Mouse (Mus musculus) neural tube, embryonic 15.5 days (tissue): ENCODE measurements around the gene Pde4d. TPM values are rescaled to one million over a fixed set of nuclear protein-coding genes. Genes with fewer than 3 reads are reported as not detected.

Experiments used
- ATAC-seq: fragments of 200-750 bp; cut with Nextera tagmentation; 2 replicates; pipeline ENCODE4 v1.8.0; 2017; ENCODE audit warnings: mild to moderate bottlenecking, moderate TSS enrichment, moderate library complexity; ENCODE audit not compliant: low FRiP score
- H3K27ac ChIP-seq: fragments of 300-500 bp; sonication (generic); replicated peaks from 2 replicates; pipeline ENCODE4 v1.5.1; 2015; ENCODE audit warnings: mild to moderate bottlenecking, inconsistent platforms
- H3K27me3 ChIP-seq: fragments of 300-500 bp; sonication (generic); replicated peaks from 2 replicates; pipeline ENCODE4 v1.6.1; 2015; ENCODE audit warnings: inconsistent platforms
- H3K36me3 ChIP-seq: fragments of 300-500 bp; sonication (generic); 2 replicates; pipeline ENCODE4 v1.6.1; 2015; ENCODE audit warnings: inconsistent platforms
- H3K4me1 ChIP-seq: fragments of 300-500 bp; sonication (generic); 2 replicates; pipeline ENCODE4 v1.6.1; 2015; ENCODE audit warnings: inconsistent platforms
- H3K4me2 ChIP-seq: fragments of 300-500 bp; sonication (generic); 2 replicates; pipeline ENCODE4 v1.6.1; 2015; ENCODE audit warnings: inconsistent platforms, mild to moderate bottlenecking, moderate library complexity
- H3K4me3 ChIP-seq: fragments of 300-500 bp; sonication (generic); replicated peaks from 2 replicates; pipeline ENCODE4 v1.5.1; 2015; ENCODE audit warnings: mild to moderate bottlenecking, inconsistent platforms
- H3K9ac ChIP-seq: fragments of 300-500 bp; sonication (generic); replicated peaks from 2 replicates; pipeline ENCODE4 v1.6.1; 2015; ENCODE audit warnings: mild to moderate bottlenecking, inconsistent platforms
- H3K9me3 ChIP-seq: fragments of 300-500 bp; sonication (generic); replicated peaks from 2 replicates; pipeline ENCODE4 v1.6.1; 2016; ENCODE audit warnings: inconsistent platforms
- WGBS: fragments of 180-500 bp; shearing (Covaris S2); methylation state at CpG from one replicate; pipeline ENCODE4 v1.1.7; 2015; ENCODE audit warnings: mixed read lengths; 5-methylcytosine and 5-hydroxymethylcytosine counted together
- polyA plus RNA-seq: library from polyadenylated mRNA; unstranded; fragments of >200 nt; fragmentation: Nextera tagmentation; extraction: Ambion mirVana; gene quantifications from 2 replicates; pipeline ENCODE4 v1.2.1, GENCODE M21; 2015

The Pde4d gene
- polyA plus RNA-seq, 1 experiment from 2014 or later: 20.7 TPM

- Histone ChIP-seq H3K27me3 (no peaks in the 10 kb centered on the region), H3K27ac (no peak overlapping the region), H3K4me2 (no peak overlapping the region), H3K4me1 (no peaks in the 10 kb centered on the region), H3K9ac (no peak overlapping the region), H3K36me3 (no peaks in the 10 kb centered on the region), H3K9me3 (no peaks in the 10 kb centered on the region), H3K4me3 (no peak overlapping the region)
- 70% methylated on average over 7 of the region's 7 CpGs for WGBS
- ATAC-seq: no peak
Measured at GRCm38 (mm10) chr13:109506754-109507153, 1057.0 kb downstream of the Pde4d start.

GRCm38 (mm10) chr13:109508472-109508871 is 1058.7 kb downstream of the Pde4d start:
- no peaks in the 10 kb centered on the region for H3K4me1 ChIP-seq
- H3K4me2 ChIP-seq: no peak overlapping the region
- WGBS: 88% methylated on average over 4 of the region's 4 CpGs
- H3K27me3 ChIP-seq: no peaks in the 10 kb centered on the region
- no peak overlapping the region for H3K9ac ChIP-seq
- H3K9me3 ChIP-seq: no peaks in the 10 kb centered on the region
- H3K36me3 ChIP-seq: no peaks in the 10 kb centered on the region
- no peak for ATAC-seq
- H3K27ac ChIP-seq: no peak overlapping the region
- H3K4me3 ChIP-seq: no peak overlapping the region

GRCm38 (mm10) chr13:109518194-109518593 is 1068.4 kb downstream of the Pde4d start:
- Histone ChIP-seq H3K9me3 (no peaks in the 10 kb centered on the region), H3K36me3 (no peaks in the 10 kb centered on the region), H3K4me2 (no peak overlapping the region), H3K27ac (no peak overlapping the region), H3K9ac (no peak overlapping the region), H3K4me3 (no peak overlapping the region), H3K4me1 (no peaks in the 10 kb centered on the region), H3K27me3 (no peaks in the 10 kb centered on the region)
- 98% methylated on average over 1 of the region's 1 CpGs for WGBS
- no peak for ATAC-seq

GRCm38 (mm10) chr13:109519485-109519884 is 1069.7 kb downstream of the Pde4d start:
- no peak overlapping the region for H3K4me2 ChIP-seq
- no peak overlapping the region for H3K9ac ChIP-seq
- no peaks in the 10 kb centered on the region for H3K36me3 ChIP-seq
- H3K4me3 ChIP-seq: no peak overlapping the region
- ATAC-seq: no peak
- no peaks in the 10 kb centered on the region for H3K9me3 ChIP-seq
- no peak overlapping the region for H3K27ac ChIP-seq
- WGBS: 49% methylated on average over 3 of the region's 3 CpGs
- no peaks in the 10 kb centered on the region for H3K27me3 ChIP-seq
- H3K4me1 ChIP-seq: no peaks in the 10 kb centered on the region

- Histone ChIP-seq H3K9ac (no peak overlapping the region), H3K4me3 (no peak overlapping the region), H3K27ac (no peak overlapping the region), H3K36me3 (no peaks in the 10 kb centered on the region), H3K4me1 (no peaks in the 10 kb centered on the region), H3K27me3 (no peaks in the 10 kb centered on the region), H3K4me2 (no peak overlapping the region), H3K9me3 (no peaks in the 10 kb centered on the region)
- no peak for ATAC-seq
- WGBS: 86% methylated on average over 2 of the region's 2 CpGs
Measured at GRCm38 (mm10) chr13:109519966-109520646, 1070.4 kb downstream of the Pde4d start.

- 0 out of 2 replicates have a peak, but pooled peaks have one; percentile 42 for ATAC-seq
- peaks cover 15% of the 10 kb centered on the region for H3K4me1 ChIP-seq
- no peaks in the 10 kb centered on the region for H3K27me3 ChIP-seq
- no peak overlapping the region for H3K9ac ChIP-seq
- H3K9me3 ChIP-seq: no peaks in the 10 kb centered on the region
- no peak overlapping the region for H3K4me3 ChIP-seq
- peak overlapping the region; percentile 45; the same call in 1 of the 2 replicates for H3K27ac ChIP-seq
- no peak overlapping the region for H3K4me2 ChIP-seq
- WGBS: 39% methylated on average over 3 of the region's 3 CpGs
- no peaks in the 10 kb centered on the region for H3K36me3 ChIP-seq
Measured at GRCm38 (mm10) chr13:109533838-109534523, 1084.2 kb downstream of the Pde4d start.

GRCm38 (mm10) chr13:109534709-109535284 is 1085.0 kb downstream of the Pde4d start:
- WGBS: 56% methylated on average over 5 of the region's 5 CpGs
- H3K27me3 ChIP-seq: no peaks in the 10 kb centered on the region
- no peak overlapping the region for H3K4me2 ChIP-seq
- no peak overlapping the region for H3K27ac ChIP-seq
- H3K36me3 ChIP-seq: no peaks in the 10 kb centered on the region
- H3K9ac ChIP-seq: no peak overlapping the region
- no peak overlapping the region for H3K4me3 ChIP-seq
- ATAC-seq: no peak
- peaks cover 13% of the 10 kb centered on the region for H3K4me1 ChIP-seq
- no peaks in the 10 kb centered on the region for H3K9me3 ChIP-seq

- Histone ChIP-seq H3K27ac (no peak overlapping the region), H3K27me3 (no peaks in the 10 kb centered on the region), H3K9me3 (no peaks in the 10 kb centered on the region), H3K9ac (no peak overlapping the region), H3K4me1 (peaks cover 13% of the 10 kb centered on the region), H3K36me3 (no peaks in the 10 kb centered on the region), H3K4me2 (no peak overlapping the region), H3K4me3 (no peak overlapping the region)
- ATAC-seq: no peak
- 60% methylated on average over 4 of the region's 4 CpGs for WGBS
Measured at GRCm38 (mm10) chr13:109536636-109537035, 1086.9 kb downstream of the Pde4d start.

GRCm38 (mm10) chr13:109539371-109539770 is 1089.6 kb downstream of the Pde4d start:
- Histone ChIP-seq H3K4me3 (no peak overlapping the region), H3K4me1 (peaks cover 7% of the 10 kb centered on the region), H3K4me2 (no peak overlapping the region), H3K27me3 (no peaks in the 10 kb centered on the region), H3K36me3 (no peaks in the 10 kb centered on the region), H3K9ac (no peak overlapping the region), H3K9me3 (no peaks in the 10 kb centered on the region), H3K27ac (no peak overlapping the region)
- no peak for ATAC-seq
- 50% methylated on average over 3 of the region's 3 CpGs for WGBS

GRCm38 (mm10) chr13:109544646-109545045 is 1094.9 kb downstream of the Pde4d start:
- H3K27ac ChIP-seq: no peak overlapping the region
- WGBS: 63% methylated on average over 4 of the region's 4 CpGs

GRCm38 (mm10) chr13:109546337-109546736 is 1096.6 kb downstream of the Pde4d start:
- Histone ChIP-seq H3K27ac (no peak overlapping the region), H3K9me3 (no peaks in the 10 kb centered on the region), H3K9ac (no peak overlapping the region), H3K4me2 (no peak overlapping the region; the same call in 1 of the 2 replicates), H3K27me3 (no peaks in the 10 kb centered on the region), H3K4me3 (no peak overlapping the region), H3K4me1 (peaks cover 16% of the 10 kb centered on the region; the same call in 1 of the 2 replicates), H3K36me3 (no peaks in the 10 kb centered on the region)
- 77% methylated on average over 18 of the region's 18 CpGs for WGBS
- ATAC-seq: no peak

More at GRCm38 (mm10) chr13:109544646-109545045, 1094.9 kb downstream of the Pde4d start:
- Histone ChIP-seq H3K9me3 (no peaks in the 10 kb centered on the region), H3K4me1 (peaks cover 16% of the 10 kb centered on the region; the same call in 1 of the 2 replicates), H3K9ac (no peak overlapping the region), H3K36me3 (no peaks in the 10 kb centered on the region), H3K4me2 (no peak overlapping the region), H3K4me3 (no peak overlapping the region), H3K27me3 (no peaks in the 10 kb centered on the region)
- ATAC-seq: no peak
